Mouse (Mus musculus) CD4-positive helper T cell, adult 2 months (primary cell): ENCODE results near the gene Grik3.

ENCODE experiments used
- DNase-seq: peaks from one replicate; pipeline ENCODE4 v3.0.0-alpha.2; 2012; ENCODE audit warnings: low read depth, missing footprints, low spot score

The Grik3 gene

DNA sequence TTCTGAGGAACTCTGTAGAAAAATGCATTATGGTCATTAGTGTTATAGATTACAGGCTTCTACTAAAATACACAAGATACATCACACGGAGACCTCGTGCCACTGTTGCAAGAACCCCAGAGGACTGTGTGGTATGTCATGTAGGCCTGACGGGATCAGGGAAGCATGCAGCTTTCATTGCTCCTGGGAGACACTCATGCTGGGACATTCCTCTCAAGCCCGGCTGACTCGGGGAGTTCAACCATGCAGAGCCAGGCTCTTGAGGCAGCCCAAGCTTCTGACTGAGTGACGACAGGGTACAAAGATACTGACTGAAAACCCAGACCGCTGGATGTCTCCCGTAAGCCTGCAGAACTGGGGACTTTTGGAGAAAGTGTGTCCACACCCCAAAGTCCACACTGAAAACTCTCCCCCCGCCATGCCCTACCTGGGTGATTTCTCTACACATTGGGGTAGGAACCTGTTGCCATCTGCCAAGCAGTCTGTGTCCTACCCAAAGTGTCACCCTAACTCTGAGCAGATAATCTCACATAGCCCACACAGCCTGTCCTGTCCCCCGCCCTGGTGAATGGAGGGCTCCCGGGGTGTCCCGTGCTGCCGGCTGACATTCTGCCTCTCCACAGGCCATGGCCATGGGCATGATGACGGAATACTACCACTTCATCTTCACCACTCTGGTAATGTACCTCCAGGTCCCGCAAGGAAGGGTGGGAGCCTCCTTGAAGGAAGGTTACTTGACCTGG lies 150.6 kb downstream of the Grik3 start:
- no peak for DNase-seq

- DNase-seq = no peak
Measured at GRCm38 (mm10) chr4:125644581-125645568, 154.4 kb downstream of the Grik3 start.

DNA sequence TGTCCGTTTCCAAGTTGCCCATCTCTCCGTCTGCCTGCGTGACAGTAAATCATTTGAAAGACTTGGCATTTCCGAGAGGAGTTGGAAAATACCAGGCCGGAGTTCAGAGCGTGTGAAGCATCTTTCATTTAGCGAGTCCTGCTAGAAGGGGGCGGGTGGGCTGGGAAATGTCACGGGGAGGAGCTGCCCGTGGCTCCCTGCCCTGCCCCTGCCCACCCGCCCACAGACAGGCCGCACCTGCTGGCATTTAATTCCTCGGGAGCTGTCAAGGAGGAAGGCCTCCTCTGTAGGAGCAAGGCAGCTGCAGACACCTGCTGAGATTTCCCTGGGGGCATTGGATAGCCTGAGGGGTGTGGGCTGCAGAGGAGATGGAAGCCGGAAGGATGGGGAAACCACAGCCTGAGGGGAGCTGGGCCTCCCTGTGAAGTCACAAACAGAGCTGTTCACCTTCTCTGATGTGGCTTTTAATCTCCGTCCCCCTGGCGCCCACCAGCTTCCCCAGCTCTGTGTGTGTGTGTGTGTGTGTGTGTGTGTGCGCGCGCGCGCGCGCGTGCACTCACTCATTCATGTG lies 161.3 kb downstream of the Grik3 start:
- DNase-seq = no peak

- no peak for DNase-seq
Measured at GRCm38 (mm10) chr4:125656031-125656430, 165.5 kb downstream of the Grik3 start.

- DNase-seq = no peak
Measured at GRCm38 (mm10) chr4:125658376-125658775, 167.9 kb downstream of the Grik3 start.

- DNase-seq = no peak
Measured at GRCm38 (mm10) chr4:125661982-125662381, 171.5 kb downstream of the Grik3 start.

GRCm38 (mm10) chr4:125663262-125663661 lies 172.8 kb downstream of the Grik3 start:
- no peak for DNase-seq

DNA sequence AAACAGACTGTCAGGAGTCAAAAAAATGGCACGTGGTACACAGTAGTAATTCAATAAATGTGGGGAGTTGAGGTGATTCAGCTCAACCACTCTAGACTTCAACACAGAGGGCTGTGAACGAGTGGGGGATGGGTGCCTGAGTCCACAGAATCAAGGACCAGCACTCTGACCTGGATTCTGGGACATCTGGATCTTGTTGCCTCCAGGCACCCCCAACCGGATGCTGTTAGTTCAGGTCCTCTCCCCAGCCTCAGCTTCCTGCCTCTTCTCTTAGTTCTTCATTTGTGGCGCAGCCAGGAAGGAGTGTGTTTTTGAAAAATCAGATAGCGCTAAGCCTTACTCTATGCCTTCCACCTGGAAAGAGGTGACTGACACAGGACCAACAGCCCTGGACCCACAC lies 175.5 kb downstream of the Grik3 start:
- no peak for DNase-seq

DNA sequence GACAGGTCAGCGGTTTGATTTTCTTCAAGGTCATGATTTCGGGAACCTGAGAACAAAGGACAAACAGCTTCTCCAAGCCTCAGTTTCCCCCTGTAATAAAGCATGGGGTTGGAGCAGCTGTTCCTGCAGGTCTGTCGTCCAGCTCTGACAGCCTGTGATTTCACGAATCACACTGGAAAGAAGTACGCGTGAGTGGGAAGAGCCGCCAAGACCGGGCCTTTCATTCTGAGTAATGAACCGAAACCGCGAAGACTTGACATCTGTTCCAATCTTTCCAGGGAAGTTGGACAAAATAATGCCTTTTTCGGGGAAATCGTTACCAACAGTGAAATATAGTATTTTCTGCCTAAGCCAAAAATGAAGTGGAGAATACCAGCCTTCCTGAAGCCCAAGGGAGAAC lies 191.5 kb downstream of the Grik3 start:
- DNase-seq = no peak

- no peak for DNase-seq
Measured at GRCm38 (mm10) chr4:125687078-125687477, 196.6 kb downstream of the Grik3 start.

GRCm38 (mm10) chr4:125695431-125695830 lies 204.9 kb downstream of the Grik3 start:
- DNase-seq = no peak

DNA sequence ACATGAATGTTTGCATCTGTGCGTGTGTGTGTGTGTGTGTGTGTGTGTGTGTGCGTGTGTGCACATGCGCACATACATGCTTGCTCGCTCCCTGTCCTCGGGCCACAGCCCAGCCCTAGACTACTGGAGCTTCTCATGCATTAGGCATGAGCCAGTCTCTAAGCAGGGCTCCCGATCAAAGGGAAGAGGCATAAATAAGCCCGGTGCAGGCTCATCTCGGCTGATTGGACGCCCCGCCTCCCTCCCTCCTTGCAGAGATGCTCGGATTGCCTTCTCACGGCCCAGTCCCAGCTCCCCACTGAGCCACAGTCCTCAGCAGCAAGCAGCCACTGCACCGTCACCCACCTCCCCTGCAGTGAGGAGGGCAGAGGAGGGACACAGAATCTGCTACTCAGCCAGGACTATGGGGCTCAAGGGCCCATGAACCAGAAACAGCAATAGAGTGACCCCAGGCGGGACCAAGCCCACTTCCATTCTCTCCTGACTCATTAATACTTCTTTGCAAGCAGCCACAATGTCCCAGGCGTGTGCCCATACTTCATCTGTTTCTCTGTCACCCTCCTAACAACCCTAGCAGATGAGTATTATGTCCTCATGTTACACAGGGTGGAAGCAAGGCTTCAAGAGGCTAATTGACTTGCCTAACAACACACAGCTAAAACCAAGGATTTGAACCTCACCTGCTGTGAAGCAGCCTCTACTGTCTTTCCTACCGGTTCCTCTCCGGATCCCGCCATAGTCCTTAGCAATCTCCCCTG lies 205.9 kb downstream of the Grik3 start:
- DNase-seq = no peak

DNA sequence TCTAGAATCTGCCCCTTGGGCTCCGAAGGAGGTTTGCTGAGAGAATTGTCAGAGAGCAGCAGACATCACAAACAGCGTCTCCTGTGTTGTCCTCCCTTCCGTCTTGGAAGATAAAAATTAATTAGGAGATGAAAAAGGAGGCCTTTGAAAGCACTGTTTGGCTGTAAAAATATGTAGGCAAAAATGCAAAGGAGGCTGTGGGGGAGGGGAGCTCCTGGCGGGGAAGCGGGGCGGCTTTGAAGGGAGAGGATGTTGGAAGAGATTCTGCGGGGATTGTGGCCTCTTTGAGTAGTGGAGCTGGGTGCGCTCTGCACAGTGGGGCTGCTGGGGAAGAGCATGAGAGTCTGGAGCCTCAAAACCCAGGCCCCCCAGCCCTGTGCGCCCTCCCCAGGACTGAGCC lies 207.1 kb downstream of the Grik3 start:
- no peak for DNase-seq

- DNase-seq = no peak
Measured at GRCm38 (mm10) chr4:125699056-125699455, 208.6 kb downstream of the Grik3 start.

DNA sequence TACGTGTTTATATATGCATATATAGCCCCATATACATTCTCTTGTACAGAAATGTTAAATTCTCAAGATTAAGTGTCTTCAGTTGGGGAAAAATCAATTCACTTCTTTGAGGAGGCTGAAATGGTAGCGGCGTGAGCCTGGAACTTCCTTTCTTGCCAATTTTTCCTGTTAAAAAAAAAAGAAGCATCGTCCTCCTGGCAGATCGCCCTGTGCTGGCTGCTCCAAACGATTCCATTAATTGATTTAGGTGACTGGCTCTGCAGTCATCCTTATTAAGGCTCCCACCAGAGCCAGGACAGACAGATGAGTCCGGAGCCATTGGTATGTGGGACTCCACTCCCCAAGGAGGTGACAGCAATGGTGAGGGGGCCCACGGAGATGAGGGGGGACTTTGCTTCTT lies 209.8 kb downstream of the Grik3 start:
- DNase-seq = no peak

DNA sequence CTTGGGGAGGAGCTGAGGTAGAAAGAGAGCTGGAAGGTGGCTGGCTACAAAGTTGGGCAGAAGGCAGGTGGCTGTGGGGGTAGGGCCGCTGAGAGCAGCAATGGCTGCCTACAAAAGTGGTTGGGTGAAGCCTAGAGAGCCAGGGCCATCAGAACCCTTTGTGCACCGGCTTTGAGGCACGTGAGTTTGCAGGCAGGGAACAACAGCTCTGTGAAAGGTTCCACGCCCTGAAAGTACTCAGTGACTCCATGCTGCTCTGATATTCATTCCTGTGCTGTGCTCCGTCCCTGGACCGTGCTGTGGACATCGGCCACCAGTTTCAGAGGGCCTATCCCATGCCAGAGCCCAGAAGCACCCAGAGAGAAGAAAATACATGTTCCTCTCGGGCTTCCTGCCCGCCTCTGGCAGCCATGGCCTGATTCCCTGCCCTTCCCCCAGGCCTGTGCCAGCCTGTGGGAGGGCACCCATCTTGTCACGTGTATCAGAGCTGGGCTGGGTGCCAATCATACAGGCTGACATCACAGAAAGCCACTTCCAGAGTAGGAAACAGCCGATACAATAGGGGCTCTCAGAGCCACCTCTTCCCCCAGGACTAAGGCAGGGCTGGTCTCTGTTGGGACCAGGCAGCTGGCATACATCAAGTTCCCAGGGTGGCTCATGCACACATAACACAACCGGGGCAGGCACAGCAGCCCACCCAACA lies 212.3 kb downstream of the Grik3 start:
- DNase-seq = no peak

DNA sequence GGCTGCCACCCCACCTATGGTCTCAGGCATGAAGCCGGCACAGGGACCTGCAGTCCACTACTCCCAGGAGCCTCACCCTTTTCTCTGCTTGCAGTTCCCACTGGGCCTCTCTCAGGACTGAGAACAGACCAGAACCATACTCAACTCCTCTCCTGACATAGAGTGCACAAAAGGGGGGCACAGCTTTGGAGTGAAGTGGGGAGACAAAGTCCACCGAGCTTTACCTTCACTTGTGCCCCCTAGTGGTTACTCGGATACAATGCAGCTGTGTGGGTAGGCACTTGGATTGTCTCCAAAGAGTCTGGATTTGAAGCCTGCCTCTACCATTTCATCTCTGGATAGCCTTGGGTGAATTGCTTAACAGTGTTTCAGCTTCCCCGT lies 212.8 kb downstream of the Grik3 start:
- DNase-seq = no peak

GRCm38 (mm10) chr4:125705746-125706145 lies 215.2 kb downstream of the Grik3 start:
- no peak for DNase-seq

GRCm38 (mm10) chr4:125709716-125710115 lies 219.2 kb downstream of the Grik3 start:
- DNase-seq = no peak

- DNase-seq = no peak
Measured at GRCm38 (mm10) chr4:125717881-125718280, 227.4 kb downstream of the Grik3 start.
